Mouse (Mus musculus) right cerebral cortex, postnatal 10 days (tissue): ENCODE measurements at regions not wholly inside any gene's neighbourhood (a gene's known extent, or its start where the extent isn't known, plus 50 kb on each side); places are given as distances from the start of the nearest gene placed in this dataset.

Experiments
- DNase-seq, 2 experiments: peaks; one replicate each; pipeline ENCODE4 v3.0.0; 2021; ENCODE audit warnings: low spot score in 2 of 2

DNA sequence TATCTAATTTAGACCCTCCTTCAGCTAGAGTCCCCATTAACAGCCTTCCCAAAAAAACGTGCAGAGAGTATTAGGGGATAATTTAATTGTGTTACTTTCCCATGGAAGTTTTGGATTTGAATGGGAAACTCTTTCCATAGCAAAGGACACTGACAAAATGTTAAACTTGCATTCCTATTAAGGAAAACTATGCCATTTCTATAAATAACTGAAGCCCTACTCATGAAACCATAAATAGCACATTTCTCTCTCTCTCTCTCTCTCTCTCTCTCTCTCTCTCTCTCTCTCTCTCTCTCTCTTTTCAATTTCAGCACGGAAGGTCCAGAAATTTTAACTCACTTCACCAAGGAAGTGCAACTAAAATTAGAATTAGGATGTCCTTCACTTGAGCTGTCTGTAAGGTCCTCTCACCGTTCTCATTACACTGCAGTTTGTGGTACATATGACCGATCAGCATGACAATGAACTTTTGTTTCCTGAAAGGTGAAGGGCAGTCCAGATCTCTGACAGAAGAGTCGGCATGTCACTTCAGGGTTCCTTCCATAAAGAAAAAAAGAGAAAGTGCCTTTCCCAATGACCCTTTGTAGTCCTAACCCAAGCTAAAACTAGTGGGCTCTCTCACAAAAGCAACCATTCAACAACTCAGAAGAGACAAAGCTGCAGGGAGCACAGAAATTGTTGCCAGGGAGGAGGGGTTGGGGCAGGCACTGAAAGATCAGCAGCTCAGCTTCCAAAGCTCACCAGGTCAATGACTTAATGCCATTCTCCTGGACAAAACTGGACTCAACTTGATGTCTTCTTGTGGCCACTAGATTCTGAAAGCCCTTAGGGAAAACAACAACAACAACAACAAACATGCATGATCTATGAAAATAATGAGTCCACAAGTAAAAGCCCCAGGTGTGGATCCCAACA, 696.9 kb downstream of the Diaph3 start:
- no peak for DNase-seq

DNA sequence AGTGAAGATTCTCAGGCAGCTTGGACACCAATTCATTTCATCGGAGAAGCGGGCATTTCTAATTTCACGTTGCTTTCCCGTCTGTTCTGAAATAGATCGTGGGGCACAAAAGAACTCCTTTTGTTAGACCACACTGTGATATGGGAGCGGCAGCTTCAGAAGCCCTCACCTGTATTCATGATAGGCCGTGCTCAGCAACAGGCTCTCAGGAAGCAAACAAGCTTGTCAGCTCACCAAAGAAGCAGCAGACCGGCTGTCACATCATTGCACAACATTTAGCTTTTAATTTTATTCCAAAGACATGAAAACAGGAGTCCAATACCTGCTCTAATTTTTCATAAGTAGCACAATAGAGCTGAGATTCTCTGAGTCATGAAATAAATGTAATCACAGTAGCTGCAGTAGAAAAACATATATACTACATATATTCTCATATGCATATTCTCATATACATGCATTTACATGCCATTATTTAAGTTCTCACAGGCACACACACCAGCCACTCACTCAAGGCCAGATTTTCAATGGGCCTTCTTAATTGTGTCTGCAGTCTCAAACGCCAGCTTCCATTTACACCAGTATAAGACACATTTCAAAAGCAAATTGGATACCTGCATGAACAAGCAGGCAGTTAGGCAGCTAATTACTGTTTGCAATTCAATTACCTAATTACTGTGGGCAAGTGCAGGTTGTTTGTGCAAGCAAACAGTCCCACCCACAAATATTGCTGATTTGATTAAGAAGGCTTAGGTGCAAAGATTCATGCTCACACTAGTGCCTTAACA, 698.9 kb downstream of the Diaph3 start:
- no peak for DNase-seq

DNA sequence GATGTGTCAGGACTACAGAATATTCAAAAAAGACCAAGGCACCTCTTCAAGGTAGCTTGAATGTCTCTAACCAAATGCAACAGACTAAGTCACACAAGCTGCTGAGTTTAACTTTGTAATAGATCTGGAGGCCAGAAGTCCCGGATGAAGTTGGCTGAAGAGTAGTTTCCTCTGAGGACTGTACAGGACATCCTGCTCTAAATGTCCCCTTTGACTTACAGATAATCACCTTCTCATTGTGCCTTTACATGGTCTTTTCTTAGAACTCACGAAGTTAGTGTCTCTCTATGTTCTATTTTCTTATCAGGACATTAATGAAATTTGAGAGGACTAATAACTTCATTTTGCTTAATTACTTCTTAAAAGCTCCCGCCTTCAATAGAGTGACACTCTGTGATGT, 703.7 kb downstream of the Diaph3 start:
- DNase-seq = no peak

DNA sequence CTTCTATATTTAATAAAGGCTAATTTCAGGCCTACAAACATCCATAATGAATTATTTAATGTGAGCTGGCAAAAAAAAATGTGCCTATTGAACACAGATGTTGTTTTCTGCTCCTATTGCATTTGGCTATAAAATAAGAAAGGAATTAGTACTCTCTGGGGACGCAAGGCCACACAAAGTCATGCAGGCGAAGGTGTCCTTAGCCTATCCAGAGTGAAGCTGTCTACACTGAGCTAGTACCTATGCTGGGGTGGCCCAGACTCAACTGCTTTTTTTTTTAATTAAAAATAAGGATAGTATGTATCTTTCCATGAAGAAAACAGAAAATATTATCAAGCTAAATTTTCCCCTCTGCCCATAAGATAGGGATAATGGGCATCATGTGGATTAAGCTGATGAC, 705.7 kb downstream of the Diaph3 start:
- DNase-seq = no peak

DNA sequence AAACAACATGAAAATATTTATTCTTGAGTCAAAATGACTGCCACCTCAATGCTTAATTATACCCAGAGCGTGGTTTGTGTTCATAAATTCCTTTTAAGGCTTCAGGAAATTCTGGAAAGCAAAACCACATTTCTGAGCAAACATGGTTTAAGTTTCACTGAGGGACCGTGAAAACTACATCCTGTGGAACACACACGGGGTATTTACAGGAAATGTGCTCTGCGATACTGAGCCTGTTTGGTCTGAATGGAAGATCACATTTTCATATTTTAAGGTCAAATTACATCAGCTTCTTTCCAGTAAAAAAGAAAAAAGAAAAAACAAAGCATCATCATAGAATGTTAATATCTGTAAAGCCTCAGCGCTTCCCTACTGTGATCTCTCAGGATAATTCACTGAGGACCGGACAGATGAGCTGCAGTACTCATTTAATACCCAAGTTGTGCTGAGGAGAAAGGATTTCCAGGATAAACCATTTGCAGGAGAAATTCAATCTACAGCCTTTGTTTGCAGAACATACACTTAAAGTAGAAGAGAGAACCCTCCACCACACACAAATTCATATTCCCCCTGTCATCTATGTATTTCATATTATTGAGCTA, 709.7 kb downstream of the Diaph3 start:
- no peak for DNase-seq

DNA sequence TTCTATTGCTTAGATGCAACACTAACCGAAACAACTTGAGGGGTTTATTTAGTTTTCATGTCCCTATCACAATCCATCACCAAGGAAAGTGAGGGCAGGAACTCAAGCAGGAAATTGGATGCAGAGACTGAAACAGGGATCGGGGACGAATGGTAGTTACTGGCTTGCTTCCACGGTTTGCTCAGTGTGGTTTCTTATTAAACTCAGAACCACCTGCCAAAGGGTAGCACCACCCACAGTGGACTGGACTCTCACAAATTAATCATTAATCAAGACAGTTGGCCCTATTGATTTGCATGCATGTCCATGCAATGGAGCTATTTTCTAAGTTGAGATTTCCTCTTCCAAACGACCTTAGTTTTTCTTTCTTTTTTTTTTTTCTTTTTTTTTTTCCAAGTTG, 719.2 kb downstream of the Diaph3 start:
- no peak for DNase-seq

DNA sequence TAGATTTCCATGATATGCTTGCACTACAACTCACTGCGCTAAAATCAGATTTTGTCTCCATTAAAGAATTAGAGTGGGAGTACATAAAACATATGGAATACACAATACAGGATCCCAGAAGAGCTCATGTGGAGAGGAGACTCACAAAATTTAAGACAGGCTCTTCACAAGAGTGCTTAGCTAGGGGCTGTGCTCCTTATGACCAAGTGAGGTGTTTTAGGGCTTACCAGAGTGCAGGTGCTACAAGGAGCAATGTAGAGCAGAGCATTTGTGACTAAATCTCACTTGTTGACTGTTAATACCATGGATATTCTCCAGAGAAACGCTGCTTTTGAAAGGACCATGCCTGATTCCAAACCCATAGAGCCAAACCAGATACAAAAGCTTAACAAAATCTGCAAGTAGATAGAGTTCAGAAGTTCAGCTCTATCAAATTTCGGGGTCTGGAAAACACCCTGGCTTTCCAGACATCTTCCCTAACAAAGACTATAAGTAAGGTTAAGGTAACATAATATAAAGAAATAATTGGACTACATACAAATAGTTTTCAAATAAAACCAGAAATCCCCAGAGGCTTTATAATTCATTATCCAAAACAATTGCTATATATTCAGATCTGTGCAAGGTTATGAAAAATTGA, 721.0 kb downstream of the Diaph3 start:
- no peak for DNase-seq

DNA sequence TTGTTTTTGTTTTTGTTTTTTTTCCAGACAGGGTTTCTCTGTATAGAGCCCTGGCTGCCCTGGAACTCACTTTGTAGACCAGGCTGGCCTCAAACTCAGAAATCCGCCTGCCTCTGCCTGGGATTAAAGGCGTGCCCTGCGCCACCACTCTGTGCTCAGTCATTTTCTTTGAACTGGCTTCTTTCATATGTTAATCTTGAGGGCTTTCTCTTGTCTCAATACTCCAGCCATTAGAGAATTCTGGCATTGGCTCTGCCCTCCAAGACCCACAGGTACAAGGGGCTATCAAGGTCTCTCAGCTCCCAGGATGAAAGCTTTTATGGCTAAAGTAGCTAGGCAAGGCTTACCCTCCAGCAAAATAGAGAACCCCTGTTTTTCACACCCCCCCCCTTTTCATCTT, 744.2 kb downstream of the Diaph3 start:
- no peak for DNase-seq

DNA sequence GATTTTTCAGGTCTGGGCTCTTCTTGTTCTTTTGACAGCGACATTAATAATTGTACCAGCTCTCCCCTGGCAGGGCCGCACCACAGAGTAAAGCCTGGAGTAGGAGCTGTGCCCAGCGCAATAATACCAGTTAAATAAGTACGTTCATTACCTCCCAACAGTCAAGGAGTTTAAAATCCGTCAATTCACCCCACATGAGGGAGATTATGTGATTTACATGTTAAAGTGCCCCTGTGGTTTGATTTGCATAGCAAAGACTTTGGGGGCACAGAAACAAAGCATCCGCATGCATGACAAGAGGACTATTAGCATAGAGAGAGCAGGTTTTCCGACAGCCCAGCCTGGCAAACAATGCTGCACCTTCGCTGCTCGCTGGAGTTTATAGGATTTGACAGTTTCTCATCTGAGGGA, 745.1 kb downstream of the Diaph3 start:
- no peak for DNase-seq

DNA sequence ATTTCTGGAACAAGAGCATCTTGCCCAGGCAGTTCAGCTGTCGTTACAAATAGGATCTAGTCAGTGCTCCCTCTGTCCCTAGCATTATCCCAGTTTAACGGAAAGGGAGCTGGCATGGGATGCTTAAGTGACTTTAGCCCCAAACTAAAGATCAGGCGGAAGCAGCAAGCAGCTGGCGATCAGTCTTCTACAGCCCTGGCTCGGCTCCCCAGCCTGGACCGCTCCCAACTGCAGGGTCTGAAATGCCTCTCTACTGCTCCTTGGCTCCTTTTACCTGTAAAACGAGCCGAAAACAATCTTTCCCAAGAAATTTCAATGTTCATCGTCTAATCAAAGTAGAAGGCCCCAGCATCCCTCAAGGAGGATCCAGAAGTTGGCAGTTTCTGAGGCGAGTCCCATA, 745.5 kb downstream of the Diaph3 start:
- peak in 1 of 2 experiments; percentile 33 for DNase-seq

DNA sequence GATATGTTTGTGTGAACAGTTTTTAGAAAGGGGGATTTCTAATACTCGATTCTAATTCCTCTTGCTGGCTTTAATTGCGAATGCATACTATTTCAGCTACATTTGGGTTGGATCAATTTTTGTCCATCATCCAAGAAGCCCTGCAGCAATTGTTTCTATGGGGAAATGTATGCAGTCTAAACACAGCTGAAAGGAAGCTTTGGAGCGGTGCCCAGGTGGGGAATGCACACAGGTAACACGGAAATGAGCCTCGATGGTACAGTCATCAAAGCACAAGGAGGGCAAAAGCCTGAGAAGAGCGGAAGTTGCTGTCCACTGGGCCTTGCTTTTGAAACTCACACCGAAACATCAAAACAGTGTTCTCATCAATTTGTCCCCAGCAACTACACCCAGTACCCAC, 746.0 kb downstream of the Diaph3 start:
- DNase-seq = peak in 1 of 2 experiments; percentile 25

DNA sequence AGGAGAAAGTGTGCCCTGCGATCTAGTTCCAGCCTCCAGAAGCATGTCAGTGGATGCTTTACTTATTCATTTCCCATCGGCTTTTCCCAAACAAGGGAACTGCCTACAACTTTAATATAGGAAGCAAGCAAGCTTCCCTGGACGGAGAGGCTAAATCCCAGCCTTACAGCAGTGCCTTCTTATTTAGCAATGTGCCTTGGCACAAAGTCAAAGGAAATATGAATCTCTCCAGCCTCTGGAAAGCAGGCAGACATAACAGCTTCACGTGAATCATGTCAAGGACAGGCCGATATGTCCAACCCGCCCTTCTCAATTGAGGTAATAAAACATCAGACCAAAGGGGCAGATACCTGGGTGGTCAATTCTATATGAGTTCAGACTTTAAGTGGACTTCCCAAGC, 755.9 kb downstream of the Diaph3 start:
- no peak for DNase-seq

DNA sequence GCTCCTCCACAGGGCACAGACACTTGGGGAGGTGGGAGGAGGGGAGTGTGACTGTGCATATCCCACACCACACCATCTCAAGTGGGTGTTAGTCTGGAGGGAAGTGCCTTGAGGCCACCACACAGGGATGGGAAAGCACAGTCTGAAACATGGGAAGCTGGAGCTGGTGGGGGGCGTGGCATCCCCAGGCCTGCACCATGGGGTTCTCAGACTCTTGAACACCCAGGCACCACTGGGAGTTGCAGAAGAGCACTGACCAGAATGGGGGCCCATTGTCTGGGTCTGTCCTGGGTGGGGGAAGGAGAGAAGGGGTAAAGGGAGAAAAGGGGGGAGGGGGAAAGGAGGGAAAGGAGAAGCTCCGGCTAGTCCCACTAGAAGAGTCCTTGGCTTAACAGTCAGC, 776.0 kb downstream of the Diaph3 start:
- no peak for DNase-seq

DNA sequence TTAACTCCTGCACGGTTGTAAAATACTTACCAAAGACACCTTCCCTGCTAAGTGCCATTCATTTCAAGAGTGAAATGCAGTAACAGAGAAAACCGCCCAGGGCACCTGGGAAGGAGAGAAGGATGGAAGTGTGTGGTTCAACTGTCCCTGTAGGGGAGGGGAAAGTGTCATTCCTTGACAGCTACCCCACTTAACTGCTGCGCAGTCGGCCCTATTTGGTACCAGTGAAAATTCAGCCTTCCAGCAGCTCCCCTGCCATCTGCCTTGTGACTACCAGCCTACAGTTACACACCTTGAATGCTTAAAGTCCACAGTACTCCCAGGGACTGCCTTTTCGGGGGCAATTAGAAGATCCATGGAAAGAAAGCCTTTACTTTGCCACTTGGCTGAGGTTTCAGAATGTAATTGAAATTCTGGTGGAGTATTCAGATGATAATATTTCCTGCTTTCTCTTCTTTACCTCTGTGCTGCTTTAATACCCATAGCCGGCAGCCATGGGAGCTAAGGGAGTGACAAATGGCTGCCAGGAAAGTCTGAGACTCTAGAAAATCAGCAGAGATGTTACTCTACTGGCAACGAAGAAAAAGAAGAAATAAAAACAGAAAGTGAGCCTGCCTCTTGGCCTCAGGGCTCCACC, 780.5 kb downstream of the Diaph3 start:
- no peak for DNase-seq

DNA sequence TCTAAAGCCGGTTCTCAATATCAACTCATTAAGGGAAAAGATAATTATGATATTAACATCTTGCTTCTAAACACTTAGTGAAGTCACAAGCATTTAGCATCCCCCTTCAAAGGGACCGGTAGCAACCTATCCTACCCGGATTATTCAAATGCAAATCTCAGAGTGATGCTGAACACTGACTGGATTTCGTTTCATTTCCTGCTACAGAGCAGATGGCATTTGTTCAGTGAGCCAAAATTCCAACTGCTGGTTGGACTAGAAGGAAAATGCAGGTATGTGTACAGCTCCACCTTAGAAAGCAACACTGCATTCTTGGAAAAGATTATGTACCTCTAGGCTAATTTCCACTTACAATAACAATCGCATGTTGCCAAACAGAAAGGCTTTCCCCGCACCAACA, 782.5 kb downstream of the Diaph3 start:
- DNase-seq = no peak

DNA sequence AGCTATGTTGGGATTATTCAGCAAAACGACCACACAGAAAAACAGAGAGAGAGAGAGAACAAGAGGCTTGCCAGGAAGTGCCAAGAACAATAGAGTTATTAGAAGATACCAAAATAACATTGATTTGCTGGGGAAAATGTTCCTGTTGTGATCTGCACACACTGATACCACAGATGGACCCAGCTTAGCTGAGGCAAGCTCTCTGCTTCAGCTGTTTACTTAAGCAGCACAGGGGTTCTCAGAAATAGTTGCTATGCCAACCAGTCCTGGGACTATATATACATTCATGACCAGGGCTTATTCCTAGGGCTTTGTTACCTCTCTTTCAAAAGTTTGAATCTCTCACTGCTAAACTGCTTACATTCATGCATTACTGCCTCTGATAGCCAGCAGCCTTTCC, 790.5 kb downstream of the Diaph3 start:
- peak in 1 of 2 experiments; percentile 36 for DNase-seq

DNA sequence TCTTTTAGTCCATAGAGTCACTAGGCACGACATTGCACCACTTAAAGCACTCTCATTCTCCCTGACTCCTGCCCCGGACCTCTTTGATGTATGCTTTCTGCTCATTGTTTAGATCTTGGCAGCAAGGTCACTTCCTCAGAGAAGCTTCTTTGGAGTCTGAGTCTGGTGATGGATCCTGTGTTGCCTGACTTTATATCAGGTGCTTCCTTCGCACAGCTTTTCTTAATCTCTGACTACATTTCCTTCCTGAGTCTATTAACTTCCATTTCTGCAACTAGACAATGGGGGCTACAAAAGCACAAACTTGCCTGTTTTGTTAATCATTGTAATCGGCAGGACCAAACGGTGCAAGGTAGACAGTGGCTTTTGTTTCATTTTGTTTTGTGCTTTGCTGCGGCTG, 802.0 kb downstream of the Diaph3 start:
- DNase-seq = no peak

DNA sequence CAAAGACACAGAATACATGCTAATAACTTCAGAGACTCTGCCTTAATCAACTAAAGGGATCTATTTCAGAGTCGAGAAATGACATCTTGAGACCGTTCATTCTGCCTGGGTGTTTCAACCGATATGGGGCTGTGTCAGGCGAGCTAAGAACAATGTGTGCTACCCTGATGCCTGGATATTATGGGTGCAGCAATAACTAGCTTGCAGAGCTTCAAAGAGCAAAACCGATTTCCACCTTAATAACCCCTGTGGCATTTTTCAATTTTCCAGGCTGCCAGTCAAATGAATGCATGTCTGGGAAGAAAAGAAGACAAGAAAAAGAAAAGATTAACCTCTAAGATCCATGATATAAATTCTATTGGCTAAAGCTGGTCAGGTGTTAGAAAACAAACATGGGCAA, 804.0 kb downstream of the Diaph3 start:
- DNase-seq = no peak

DNA sequence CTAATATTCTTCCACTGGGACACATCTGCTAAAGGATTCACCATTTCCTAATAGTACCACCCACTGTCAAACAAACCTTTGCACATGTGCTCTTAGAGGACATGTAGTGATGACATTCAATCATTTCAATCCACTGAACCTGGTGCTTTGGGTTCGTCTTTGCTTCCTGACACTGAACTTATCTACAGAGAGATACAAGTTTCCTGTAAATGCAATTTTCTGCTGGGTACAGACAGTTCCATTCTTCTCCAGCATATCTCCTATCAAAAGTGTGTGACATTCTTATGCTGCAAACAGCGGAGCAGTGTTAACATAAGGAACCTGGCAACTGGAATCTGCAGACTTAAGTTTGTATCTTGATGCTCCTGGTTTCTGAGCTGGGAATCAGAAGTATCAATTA, 805.8 kb downstream of the Diaph3 start:
- DNase-seq = no peak

DNA sequence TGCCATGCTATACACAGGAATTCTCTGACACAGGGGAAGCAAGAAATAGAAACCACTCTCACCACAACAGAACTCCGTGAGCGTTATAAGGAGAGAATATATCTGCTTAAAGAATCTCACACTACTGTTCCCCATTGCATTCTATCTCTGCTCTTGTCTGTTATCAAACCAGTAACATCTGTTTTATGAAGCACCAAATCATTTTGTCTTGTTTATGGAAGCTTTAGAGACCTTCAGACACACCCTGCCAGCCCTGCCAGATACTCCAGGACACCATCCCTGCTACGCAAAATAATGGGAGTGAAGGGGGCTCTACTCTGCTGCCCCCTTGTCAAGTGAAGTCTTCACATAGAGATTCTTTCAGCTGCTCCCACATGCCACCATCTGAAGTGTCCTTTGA, 811.9 kb downstream of the Diaph3 start:
- DNase-seq = no peak

DNA sequence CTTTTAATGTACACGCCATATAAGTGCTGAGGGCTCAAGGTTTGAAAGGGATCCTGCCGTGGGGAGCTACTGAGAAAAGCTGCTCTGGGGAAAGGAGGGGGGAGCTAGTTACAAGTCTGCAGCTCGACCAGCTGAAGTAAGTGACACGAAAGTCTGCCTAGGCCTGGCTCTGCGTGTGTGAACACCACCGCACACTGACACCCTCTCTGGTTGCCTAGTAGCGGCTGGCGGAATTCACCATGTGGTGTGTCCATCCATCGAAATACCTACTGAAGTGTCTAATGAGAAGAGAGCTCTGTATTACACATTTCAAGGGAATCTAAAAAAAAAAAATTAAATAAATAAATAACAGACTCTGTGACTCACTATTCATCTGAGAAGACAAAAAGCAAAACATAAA, 813.4 kb downstream of the Diaph3 start:
- peak; percentile 46 to 59 for DNase-seq

DNA sequence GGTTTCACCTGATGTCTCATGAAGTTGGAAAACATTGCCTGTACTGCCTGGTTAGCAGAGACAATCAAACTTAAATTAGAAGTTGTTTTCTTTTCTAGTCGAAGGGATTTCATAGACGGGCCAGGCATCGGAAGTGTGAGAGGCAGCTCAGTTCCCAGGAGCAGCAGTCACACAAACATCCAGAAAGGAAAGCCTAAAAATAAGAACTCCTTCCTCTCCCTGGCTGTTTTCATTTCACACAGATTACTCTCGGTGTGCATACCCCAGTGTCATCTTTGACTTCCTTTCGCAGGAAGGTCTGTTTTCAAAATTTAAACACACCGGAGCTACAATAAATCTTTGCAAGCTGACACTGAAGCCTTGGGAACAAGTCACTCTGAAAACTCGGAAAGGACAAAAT, 818.7 kb downstream of the Diaph3 start:
- no peak for DNase-seq
